Mouse (Mus musculus) midbrain, embryonic 15.5 days (tissue): ENCODE results near the gene Gfm2. TPM values are rescaled to one million over a fixed set of nuclear protein-coding genes. Genes with fewer than 3 reads are reported as not detected.

Experiments
- ATAC-seq: fragments of 200-750 bp; cut with Nextera tagmentation; replicated peaks from 2 replicates; pipeline ENCODE4 v1.8.0; 2017; ENCODE audit warnings: moderate TSS enrichment
- H3K27ac ChIP-seq: fragments of 300-500 bp; sonication (generic); 2 replicates; pipeline ENCODE4 v1.5.1; 2015; ENCODE audit warnings: mild to moderate bottlenecking, inconsistent platforms
- H3K27me3 ChIP-seq: fragments of 300-500 bp; sonication (generic); replicated peaks from 2 replicates; pipeline ENCODE4 v1.6.1; 2015; ENCODE audit warnings: inconsistent platforms
- H3K36me3 ChIP-seq: fragments of 300-500 bp; sonication (generic); replicated peaks from 2 replicates; pipeline ENCODE4 v1.6.1; 2015; ENCODE audit warnings: inconsistent platforms
- H3K4me1 ChIP-seq: fragments of 300-500 bp; sonication (generic); 2 replicates; pipeline ENCODE4 v1.6.1; 2015; ENCODE audit warnings: inconsistent platforms
- H3K4me2 ChIP-seq: fragments of 300-500 bp; sonication (generic); 2 replicates; pipeline ENCODE4 v1.6.1; 2015; ENCODE audit warnings: inconsistent platforms, mild to moderate bottlenecking, moderate library complexity
- H3K4me3 ChIP-seq: fragments of 300-500 bp; sonication (generic); 2 replicates; pipeline ENCODE4 v1.5.1; 2015; ENCODE audit warnings: mild to moderate bottlenecking, inconsistent platforms
- H3K9ac ChIP-seq: fragments of 300-500 bp; sonication (generic); 2 replicates; pipeline ENCODE4 v1.6.1; 2015; ENCODE audit warnings: mild to moderate bottlenecking, inconsistent platforms
- H3K9me3 ChIP-seq: fragments of 300-500 bp; sonication (generic); 2 replicates; pipeline ENCODE4 v1.6.1; 2016; ENCODE audit warnings: inconsistent platforms
- WGBS: fragments of 180-500 bp; shearing (Covaris S2); methylation state at CpG from one replicate; pipeline ENCODE4 v1.1.7; 2015; ENCODE audit warnings: mixed read lengths; 5-methylcytosine and 5-hydroxymethylcytosine counted together
- polyA plus RNA-seq: library from polyadenylated mRNA; unstranded; fragments of >200 nt; fragmentation: Nextera tagmentation; extraction: Ambion mirVana; gene quantifications from 2 replicates; pipeline ENCODE4 v1.2.1, GENCODE M21; 2015

The Gfm2 gene
- polyA plus RNA-seq, 1 experiment from 2014 or later: 36.4 TPM

- H3K9me3 ChIP-seq: no peaks in the 10 kb centered on the region
- H3K4me1 ChIP-seq: peaks cover 4% of the 10 kb centered on the region; the same call in 1 of the 2 replicates
- 62% methylated on average over 12 of the region's 12 CpGs for WGBS
- no peaks in the 10 kb centered on the region for H3K27me3 ChIP-seq
- no peak overlapping the region for H3K9ac ChIP-seq
- no peak for ATAC-seq
- no peak overlapping the region for H3K27ac ChIP-seq
- no peaks in the 10 kb centered on the region for H3K36me3 ChIP-seq
- no peak overlapping the region for H3K4me2 ChIP-seq
- H3K4me3 ChIP-seq: no peak overlapping the region
These were observed 58.6 kb downstream of the Gfm2 start for GRCm38 (mm10) chr13:97196186-97196924.

DNA sequence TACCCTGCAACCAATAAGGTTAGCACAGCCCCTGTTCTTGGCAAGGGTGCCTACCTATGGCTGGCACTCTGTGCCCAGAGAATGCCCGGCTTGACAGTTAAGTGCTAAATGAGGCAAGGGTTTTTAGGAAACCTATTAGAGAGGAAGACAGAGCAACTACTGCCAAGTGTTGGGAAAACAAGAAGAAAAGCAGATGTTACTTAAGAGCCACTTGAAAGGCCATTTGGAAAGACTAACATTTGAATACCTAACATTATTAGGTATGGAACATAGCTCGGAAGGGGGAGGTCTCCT lies 59.1 kb downstream of the Gfm2 start:
- no peak for ATAC-seq
- Histone ChIP-seq H3K4me2 (no peak overlapping the region), H3K27me3 (no peaks in the 10 kb centered on the region), H3K36me3 (no peaks in the 10 kb centered on the region), H3K4me1 (peaks cover 4% of the 10 kb centered on the region; the same call in 1 of the 2 replicates), H3K9ac (no peak overlapping the region), H3K9me3 (no peaks in the 10 kb centered on the region), H3K27ac (no peak overlapping the region), H3K4me3 (no peak overlapping the region)
- 95% methylated on average over 2 of the region's 2 CpGs for WGBS

GRCm38 (mm10) chr13:97197932-97198562 lies 60.3 kb downstream of the Gfm2 start, which contains the start of gene Hexb:
Hexb (minus strand) TSS chr13:97198357.
- Histone ChIP-seq H3K4me2 (peak within 1 kb of the TSS; percentile 79), H3K4me1 (peaks cover 4% of the 10 kb centered on the region; the same call in 1 of the 2 replicates), H3K27me3 (no peaks in the 10 kb centered on the region), H3K4me3 (peak within 1 kb of the TSS; percentile 54), H3K9ac (peak within 1 kb of the TSS; percentile 54), H3K27ac (peak within 1 kb of the TSS; percentile 55; the same call in 1 of the 2 replicates), H3K9me3 (no peaks in the 10 kb centered on the region), H3K36me3 (no peaks in the 10 kb centered on the region)
- WGBS: under 1% methylated on average over 45 of the region's 45 CpGs
- peak; percentile 91 for ATAC-seq

DNA sequence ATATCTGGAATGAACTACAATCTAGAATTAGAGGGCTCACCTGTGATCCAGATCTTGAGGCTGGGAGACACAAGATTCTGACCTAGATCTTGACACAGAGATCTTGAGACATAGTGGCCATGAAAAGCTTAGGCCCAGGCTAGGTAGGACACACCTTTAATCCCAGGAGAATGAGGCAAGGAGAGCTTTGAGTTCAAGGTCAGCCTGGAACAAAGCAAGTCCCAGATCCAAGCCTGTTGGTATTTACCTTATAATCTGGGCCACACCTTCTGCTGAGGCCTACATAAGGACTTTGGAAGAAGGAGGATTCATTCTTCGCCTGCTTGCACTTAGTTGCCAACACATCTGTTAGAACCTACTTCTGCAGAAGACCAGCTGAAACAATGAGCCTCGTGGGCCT lies 61.4 kb downstream of the Gfm2 start:
- no peak for ATAC-seq
- WGBS: 80% methylated on average over 2 of the region's 2 CpGs
- Histone ChIP-seq H3K4me2 (no peak overlapping the region), H3K4me1 (peaks cover 4% of the 10 kb centered on the region; the same call in 1 of the 2 replicates), H3K36me3 (no peaks in the 10 kb centered on the region), H3K9me3 (no peaks in the 10 kb centered on the region), H3K9ac (no peak overlapping the region), H3K27me3 (no peaks in the 10 kb centered on the region), H3K4me3 (no peak overlapping the region), H3K27ac (no peak overlapping the region)

- ATAC-seq: no peak
- no peaks in the 10 kb centered on the region for H3K36me3 ChIP-seq
- WGBS: 66% methylated on average over 7 of the region's 7 CpGs
- no peak overlapping the region for H3K4me2 ChIP-seq
- H3K27me3 ChIP-seq: no peaks in the 10 kb centered on the region
- no peaks in the 10 kb centered on the region for H3K9me3 ChIP-seq
- H3K9ac ChIP-seq: no peak overlapping the region
- peaks cover 4% of the 10 kb centered on the region; the same call in 1 of the 2 replicates for H3K4me1 ChIP-seq
- H3K4me3 ChIP-seq: no peak overlapping the region
- no peak overlapping the region for H3K27ac ChIP-seq
These were observed 63.3 kb downstream of the Gfm2 start for GRCm38 (mm10) chr13:97201076-97201475.

DNA sequence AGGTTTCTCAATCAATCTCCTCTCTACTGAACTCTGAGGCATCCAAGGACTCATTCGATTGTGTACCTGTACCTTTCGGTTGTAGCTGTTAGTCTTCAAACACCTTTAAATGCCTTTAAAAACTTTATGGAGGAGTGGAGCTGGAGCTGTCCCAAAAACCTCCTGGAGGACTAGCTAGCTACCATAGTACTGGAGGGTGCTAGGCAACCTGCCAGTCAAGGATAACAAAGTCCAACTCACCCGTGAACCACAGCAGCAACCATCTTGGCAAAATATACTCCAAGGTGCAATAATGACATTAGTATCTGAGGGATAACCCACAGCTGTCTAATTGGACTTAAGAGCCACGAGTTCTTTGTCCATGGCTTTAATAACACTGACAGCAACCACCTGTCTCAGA lies 64.2 kb downstream of the Gfm2 start:
- no peaks in the 10 kb centered on the region for H3K36me3 ChIP-seq
- ATAC-seq: no peak
- no peaks in the 10 kb centered on the region for H3K9me3 ChIP-seq
- 0 out of 2 replicates have a peak, but pooled peaks cover 4% of the 10 kb centered on the region for H3K4me1 ChIP-seq
- H3K27ac ChIP-seq: no peak overlapping the region
- no peak overlapping the region for H3K9ac ChIP-seq
- H3K4me2 ChIP-seq: no peak overlapping the region
- H3K27me3 ChIP-seq: no peaks in the 10 kb centered on the region
- WGBS: 84% methylated on average over 4 of the region's 4 CpGs
- H3K4me3 ChIP-seq: no peak overlapping the region

- peak; percentile 83 for ATAC-seq
- Histone ChIP-seq H3K36me3 (no peaks in the 10 kb centered on the region), H3K9me3 (no peaks in the 10 kb centered on the region), H3K27me3 (no peaks in the 10 kb centered on the region), H3K9ac (no peak overlapping the region), H3K4me3 (peak overlapping the region; percentile 27), H3K4me1 (no peaks in the 10 kb centered on the region), H3K27ac (peak overlapping the region; percentile 49), H3K4me2 (peak overlapping the region; percentile 55)
- 12% methylated on average over 18 of the region's 18 CpGs for WGBS
These were observed 67.4 kb downstream of the Gfm2 start for GRCm38 (mm10) chr13:97205052-97205701.

DNA sequence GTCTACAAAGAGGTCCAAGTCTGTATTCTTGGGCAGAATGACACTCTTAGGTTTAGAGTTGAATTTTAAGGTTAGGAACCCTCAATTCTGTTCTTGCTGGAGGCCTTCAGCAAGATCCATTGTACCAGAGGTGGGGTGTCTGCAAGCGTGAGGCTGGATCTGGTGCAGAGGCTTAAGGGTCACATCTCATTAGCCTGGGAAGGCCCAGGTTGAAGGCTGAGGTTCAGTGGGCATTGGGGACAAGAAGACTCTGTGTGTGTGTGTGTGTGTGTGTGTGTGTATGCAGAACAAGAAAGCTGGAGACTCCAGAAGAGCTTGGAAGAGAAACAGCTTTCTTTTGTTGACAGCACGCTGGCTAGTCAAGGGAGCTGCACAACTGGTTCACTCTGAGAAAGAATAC lies 68.3 kb downstream of the Gfm2 start:
- no peak overlapping the region for H3K27ac ChIP-seq
- no peak overlapping the region for H3K9ac ChIP-seq
- H3K27me3 ChIP-seq: no peaks in the 10 kb centered on the region
- no peak for ATAC-seq
- H3K4me3 ChIP-seq: no peak overlapping the region
- H3K4me2 ChIP-seq: no peak overlapping the region
- H3K4me1 ChIP-seq: no peaks in the 10 kb centered on the region
- 89% methylated on average over 2 of the region's 2 CpGs for whole genome bisulfite sequencing
- H3K36me3 ChIP-seq: no peaks in the 10 kb centered on the region
- H3K9me3 ChIP-seq: no peaks in the 10 kb centered on the region

GRCm38 (mm10) chr13:97207472-97208111 lies 69.9 kb downstream of the Gfm2 start:
- H3K27me3 ChIP-seq: no peaks in the 10 kb centered on the region
- no peak overlapping the region for H3K4me3 ChIP-seq
- no peak for ATAC-seq
- no peak overlapping the region for H3K9ac ChIP-seq
- no peak overlapping the region for H3K27ac ChIP-seq
- no peaks in the 10 kb centered on the region for H3K9me3 ChIP-seq
- WGBS: 86% methylated on average over 7 of the region's 7 CpGs
- no peaks in the 10 kb centered on the region for H3K36me3 ChIP-seq
- H3K4me2 ChIP-seq: no peak overlapping the region
- 0 out of 2 replicates have a peak, but pooled peaks cover 3% of the 10 kb centered on the region for H3K4me1 ChIP-seq

DNA sequence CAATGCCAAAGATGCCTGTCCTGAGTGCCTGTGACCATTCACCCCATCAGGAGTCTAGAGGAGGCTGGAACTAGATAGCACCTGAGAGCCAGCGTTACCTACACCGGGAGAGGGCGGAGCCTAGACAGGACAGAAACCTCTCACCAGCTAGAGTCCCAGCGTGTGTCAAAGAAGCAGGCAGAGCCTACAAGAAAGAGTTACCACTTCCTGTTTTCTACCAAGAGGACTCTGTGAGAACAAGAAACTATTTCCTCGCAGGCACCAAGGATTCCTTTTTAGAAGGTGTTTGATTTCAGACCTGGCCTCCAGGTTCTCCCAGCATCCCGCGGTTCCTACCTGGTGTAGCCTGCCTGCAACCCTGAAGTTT lies 70.4 kb downstream of the Gfm2 start:
- no peak for ATAC-seq
- 60% methylated on average over 7 of the region's 7 CpGs for WGBS
- H3K9me3 ChIP-seq: no peaks in the 10 kb centered on the region
- H3K27me3 ChIP-seq: no peaks in the 10 kb centered on the region
- H3K9ac ChIP-seq: no peak overlapping the region
- no peak overlapping the region for H3K4me2 ChIP-seq
- H3K36me3 ChIP-seq: no peaks in the 10 kb centered on the region
- no peak overlapping the region for H3K27ac ChIP-seq
- 0 out of 2 replicates have a peak, but pooled peaks cover 4% of the 10 kb centered on the region for H3K4me1 ChIP-seq
- no peak overlapping the region for H3K4me3 ChIP-seq

- no peaks in the 10 kb centered on the region for H3K9me3 ChIP-seq
- H3K4me2 ChIP-seq: no peak overlapping the region
- no peak for ATAC-seq
- H3K4me1 ChIP-seq: 0 out of 2 replicates have a peak, but pooled peaks cover 4% of the 10 kb centered on the region
- H3K27me3 ChIP-seq: no peaks in the 10 kb centered on the region
- no peak overlapping the region for H3K9ac ChIP-seq
- no peak overlapping the region for H3K27ac ChIP-seq
- no peak overlapping the region for H3K4me3 ChIP-seq
- no peaks in the 10 kb centered on the region for H3K36me3 ChIP-seq
- WGBS: 68% methylated on average over 3 of the region's 3 CpGs
These were observed 70.8 kb downstream of the Gfm2 start for GRCm38 (mm10) chr13:97208500-97209010.
